Mouse (Mus musculus): ENCODE data around the gene Trafd1. TPM values are rescaled to one million over a fixed set of nuclear protein-coding genes. Genes with fewer than 3 reads are reported as not detected.

Trafd1 gene
- polyA plus RNA-seq (2015; fragmentation: Nextera tagmentation; extraction: Ambion mirVana) = 74.4 and 75.9 TPM in 2 replicates

- peak within 1 kb of the TSS; percentile 82 for H3K27ac ChIP-seq
- peak; percentile 93 for ATAC-seq (ENCODE audit: insufficient number of reproducible peaks, low FRiP score, low TSS enrichment, low read depth)
- H3K4me3 ChIP-seq = peak within 1 kb of the TSS; percentile 68
- H3K9ac ChIP-seq = peak within 1 kb of the TSS; percentile 58
- peak within 1 kb of the TSS; percentile 73 for H3K4me2 ChIP-seq
- H3K9me3 ChIP-seq = no peaks in the 10 kb centered on the region
- no peaks in the 10 kb centered on the region for H3K27me3 ChIP-seq
- H3K36me3 ChIP-seq = peaks cover 19% of the 10 kb centered on the region
- peaks cover 29% of the 10 kb centered on the region for H3K4me1 ChIP-seq
- under 1% methylated on average over 34 of the region's 45 CpGs for WGBS
These were observed at the start of gene Trafd1 for GRCm38 (mm10) chr5:121385461-121386119. Trafd1 (minus strand) TSS chr5:121385632.

DNA sequence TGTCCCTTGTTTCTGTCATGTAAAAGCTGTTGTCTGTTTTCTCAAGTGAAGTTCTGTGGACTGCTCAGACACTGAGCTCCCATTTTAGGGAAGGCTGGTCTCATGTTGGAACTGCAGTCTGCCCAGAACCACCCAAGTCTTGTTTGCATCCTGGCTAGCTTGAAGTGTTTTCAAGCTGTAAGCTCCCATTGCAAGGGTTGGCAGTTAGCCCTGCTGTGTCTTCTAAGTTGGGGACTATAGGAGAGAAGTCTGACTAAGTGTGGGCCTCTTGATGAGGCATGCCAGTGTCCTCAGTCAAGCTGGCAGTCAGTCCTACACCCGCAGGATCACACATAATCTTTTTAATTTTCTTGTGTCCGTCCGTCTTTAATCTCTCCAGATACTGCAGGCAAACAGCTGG, 43.5 kb upstream of the Trafd1 start:
- H3K36me3 ChIP-seq = peaks cover 97% of the 10 kb centered on the region
- WGBS = 93% methylated on average over 3 of the region's 3 CpGs
- no peaks in the 10 kb centered on the region for H3K9me3 ChIP-seq
- no peak overlapping the region for H3K4me2 ChIP-seq
- ATAC-seq (ENCODE audit: insufficient number of reproducible peaks, low FRiP score, low TSS enrichment, low read depth) = no peak
- H3K4me1 ChIP-seq = no peaks in the 10 kb centered on the region
- H3K4me3 ChIP-seq = no peak overlapping the region
- H3K9ac ChIP-seq = no peak overlapping the region
- H3K27ac ChIP-seq = no peak overlapping the region
- H3K27me3 ChIP-seq = no peaks in the 10 kb centered on the region

- H3K9me3 ChIP-seq = no peaks in the 10 kb centered on the region
- H3K4me1 ChIP-seq = no peaks in the 10 kb centered on the region
- H3K27ac ChIP-seq = no peak overlapping the region
- ATAC-seq (ENCODE audit: insufficient number of reproducible peaks, low FRiP score, low TSS enrichment, low read depth) = no peak
- H3K4me3 ChIP-seq = no peak overlapping the region
- H3K9ac ChIP-seq = no peak overlapping the region
- no peak overlapping the region for H3K4me2 ChIP-seq
- 65% methylated on average over 10 of the region's 10 CpGs for WGBS
- peaks cover 96% of the 10 kb centered on the region for H3K36me3 ChIP-seq
- no peaks in the 10 kb centered on the region for H3K27me3 ChIP-seq
These were observed 37.9 kb upstream of the Trafd1 start for GRCm38 (mm10) chr5:121423297-121423696.

GRCm38 (mm10) chr5:121422787-121423186, 37.4 kb upstream of the Trafd1 start:
- no peak for ATAC-seq (ENCODE audit: insufficient number of reproducible peaks, low FRiP score, low TSS enrichment, low read depth)
- no peak overlapping the region for H3K4me3 ChIP-seq
- no peak overlapping the region for H3K4me2 ChIP-seq
- H3K27ac ChIP-seq = no peak overlapping the region
- H3K27me3 ChIP-seq = no peaks in the 10 kb centered on the region
- no peaks in the 10 kb centered on the region for H3K9me3 ChIP-seq
- 91% methylated on average over 6 of the region's 6 CpGs for WGBS
- H3K4me1 ChIP-seq = no peaks in the 10 kb centered on the region
- no peak overlapping the region for H3K9ac ChIP-seq
- H3K36me3 ChIP-seq = peaks cover 96% of the 10 kb centered on the region

DNA sequence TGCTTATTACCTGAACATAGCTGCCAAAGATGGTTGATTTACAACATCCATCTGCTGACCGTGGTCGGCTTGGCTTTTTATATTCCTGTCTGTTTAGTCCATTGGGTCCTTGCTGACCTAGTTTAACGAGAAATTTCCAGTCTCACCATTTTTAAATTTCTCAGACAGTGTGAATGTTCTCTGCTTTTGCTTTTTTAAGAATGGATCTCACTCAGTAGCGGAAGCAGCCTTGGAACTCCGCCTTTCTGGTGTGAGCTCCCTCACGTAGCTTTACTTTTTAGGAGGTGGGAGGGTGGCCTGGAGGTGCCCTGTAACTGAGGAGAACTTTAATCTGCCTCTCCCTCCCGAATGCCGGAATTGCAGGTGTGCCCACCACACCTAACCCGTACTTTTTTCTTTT, 35.3 kb upstream of the Trafd1 start:
- no peak overlapping the region for H3K27ac ChIP-seq
- H3K9ac ChIP-seq = no peak overlapping the region
- no peaks in the 10 kb centered on the region for H3K9me3 ChIP-seq
- no peak overlapping the region for H3K4me2 ChIP-seq
- no peaks in the 10 kb centered on the region for H3K27me3 ChIP-seq
- H3K4me3 ChIP-seq = no peak overlapping the region
- no peak for ATAC-seq (ENCODE audit: insufficient number of reproducible peaks, low FRiP score, low TSS enrichment, low read depth)
- no peaks in the 10 kb centered on the region for H3K4me1 ChIP-seq
- peaks cover 95% of the 10 kb centered on the region for H3K36me3 ChIP-seq
- 87% methylated on average over 9 of the region's 9 CpGs for WGBS

DNA sequence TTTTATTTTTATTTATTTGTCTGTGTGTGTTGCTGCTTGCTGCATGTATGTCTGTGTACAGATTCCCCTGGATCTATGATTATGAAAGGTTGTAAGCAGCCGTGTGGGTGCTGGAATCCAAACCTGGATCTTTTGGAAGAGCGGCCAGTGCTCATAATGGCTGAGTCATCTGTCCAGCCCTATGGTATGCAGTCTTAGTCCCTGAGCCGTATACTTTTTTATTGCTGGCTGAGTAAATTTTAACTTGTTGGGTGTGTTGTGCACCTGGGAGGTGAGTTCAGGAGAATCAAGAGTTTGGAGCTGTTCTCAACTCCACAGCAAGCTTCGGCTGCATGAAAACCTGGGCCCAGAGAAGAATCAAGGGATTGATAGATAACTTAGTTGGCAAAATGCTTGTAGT, 25.5 kb upstream of the Trafd1 start:
- Histone ChIP-seq H3K4me2 (no peak overlapping the region), H3K36me3 (peaks cover 76% of the 10 kb centered on the region), H3K4me1 (no peaks in the 10 kb centered on the region), H3K27me3 (no peaks in the 10 kb centered on the region), H3K9ac (no peak overlapping the region), H3K9me3 (no peaks in the 10 kb centered on the region), H3K27ac (no peak overlapping the region), H3K4me3 (no peak overlapping the region)
- WGBS = 86% methylated on average over 4 of the region's 4 CpGs
- ATAC-seq (ENCODE audit: insufficient number of reproducible peaks, low FRiP score, low TSS enrichment, low read depth) = no peak

DNA sequence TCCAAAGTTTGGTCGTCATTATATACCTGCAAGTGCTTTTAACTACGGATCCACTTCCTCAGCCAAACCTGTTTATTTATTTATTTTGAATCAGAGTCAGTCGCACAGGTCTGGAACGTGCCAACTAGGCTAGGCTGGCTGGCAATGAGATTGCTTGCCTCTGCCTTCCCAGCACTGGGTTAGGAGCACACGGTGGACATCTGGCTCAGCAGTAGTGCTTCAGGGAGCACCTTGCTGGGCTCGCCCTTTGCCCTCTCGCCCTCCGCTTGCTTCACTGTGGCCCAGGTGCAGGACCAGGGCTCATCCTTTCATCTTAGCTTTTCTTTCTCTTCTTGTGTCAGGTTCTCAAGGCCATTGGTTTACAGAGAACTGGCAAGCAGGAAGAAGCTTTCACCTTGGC, 22.4 kb upstream of the Trafd1 start:
- no peak for ATAC-seq (ENCODE audit: insufficient number of reproducible peaks, low FRiP score, low TSS enrichment, low read depth)
- 94% methylated on average over 8 of the region's 8 CpGs for WGBS
- peaks cover 52% of the 10 kb centered on the region for H3K36me3 ChIP-seq

GRCm38 (mm10) chr5:121400849-121401248, 15.4 kb upstream of the Trafd1 start:
- H3K4me2 ChIP-seq = no peak overlapping the region
- H3K4me1 ChIP-seq = peaks cover 18% of the 10 kb centered on the region
- ATAC-seq (ENCODE audit: insufficient number of reproducible peaks, low FRiP score, low TSS enrichment, low read depth) = no peak
- no peak overlapping the region for H3K27ac ChIP-seq
- no peaks in the 10 kb centered on the region for H3K9me3 ChIP-seq
- 86% methylated on average over 5 of the region's 5 CpGs for WGBS
- H3K36me3 ChIP-seq = peaks cover 23% of the 10 kb centered on the region
- no peaks in the 10 kb centered on the region for H3K27me3 ChIP-seq
- no peak overlapping the region for H3K4me3 ChIP-seq
- no peak overlapping the region for H3K9ac ChIP-seq

More for the DNA sequence above, 22.4 kb upstream of the Trafd1 start:
- no peaks in the 10 kb centered on the region for H3K27me3 ChIP-seq
- no peaks in the 10 kb centered on the region for H3K4me1 ChIP-seq
- H3K4me2 ChIP-seq = no peak overlapping the region
- no peak overlapping the region for H3K4me3 ChIP-seq
- H3K9ac ChIP-seq = no peak overlapping the region
- no peak overlapping the region for H3K27ac ChIP-seq
- no peaks in the 10 kb centered on the region for H3K9me3 ChIP-seq

DNA sequence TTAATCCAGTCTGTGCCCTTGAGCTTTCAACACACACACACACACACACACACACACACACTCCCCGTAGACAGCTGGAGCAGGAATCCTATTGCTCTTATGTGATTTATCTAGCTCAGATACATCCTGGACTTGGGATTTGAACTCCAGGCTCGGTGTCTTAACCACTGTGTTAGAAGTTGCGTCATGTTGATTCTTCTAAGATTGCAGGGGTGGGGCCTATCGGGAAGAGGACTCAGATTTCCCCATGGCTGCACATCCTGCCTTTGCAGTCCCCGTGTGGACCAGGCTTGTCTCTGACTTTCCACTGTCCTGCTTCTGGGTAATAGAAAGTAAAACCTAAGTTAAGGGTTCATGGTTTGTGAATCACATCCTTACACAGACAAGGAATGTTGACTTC, 14.6 kb upstream of the Trafd1 start:
- Histone ChIP-seq H3K4me3 (no peak overlapping the region), H3K27me3 (no peaks in the 10 kb centered on the region), H3K27ac (no peak overlapping the region), H3K4me2 (no peak overlapping the region), H3K9me3 (no peaks in the 10 kb centered on the region), H3K36me3 (peaks cover 23% of the 10 kb centered on the region), H3K9ac (no peak overlapping the region), H3K4me1 (peaks cover 18% of the 10 kb centered on the region)
- no peak for ATAC-seq (ENCODE audit: insufficient number of reproducible peaks, low FRiP score, low TSS enrichment, low read depth)
- 62% methylated on average over 5 of the region's 5 CpGs for WGBS

DNA sequence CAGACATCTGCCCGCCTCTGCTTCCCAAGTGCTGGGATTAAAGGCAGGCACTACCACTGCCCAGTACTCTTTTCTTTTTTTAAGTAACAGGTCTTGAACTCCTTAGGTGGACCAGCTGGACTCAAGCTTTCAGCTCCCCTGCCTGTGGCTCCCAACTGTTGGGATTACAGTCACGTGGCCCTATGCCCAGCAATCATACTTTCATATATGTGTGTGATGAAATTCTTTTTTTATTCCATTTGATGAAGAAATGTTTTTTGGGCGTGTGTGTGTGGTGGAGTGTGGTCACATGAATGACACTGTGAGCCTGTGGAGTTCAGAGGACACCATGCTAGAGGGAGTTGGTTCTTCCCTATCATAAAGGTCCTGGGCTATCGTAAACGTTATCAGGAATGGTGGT, 14.1 kb upstream of the Trafd1 start:
- WGBS = 82% methylated on average over 5 of the region's 5 CpGs
- ATAC-seq (ENCODE audit: insufficient number of reproducible peaks, low FRiP score, low TSS enrichment, low read depth) = no peak
- Histone ChIP-seq H3K27me3 (no peaks in the 10 kb centered on the region), H3K4me1 (peaks cover 18% of the 10 kb centered on the region), H3K36me3 (peaks cover 23% of the 10 kb centered on the region), H3K9me3 (no peaks in the 10 kb centered on the region), H3K4me2 (peak overlapping the region; percentile 77), H3K9ac (no peak overlapping the region), H3K27ac (no peak overlapping the region), H3K4me3 (peak overlapping the region; percentile 95; the same call in 1 of the 2 replicates)

DNA sequence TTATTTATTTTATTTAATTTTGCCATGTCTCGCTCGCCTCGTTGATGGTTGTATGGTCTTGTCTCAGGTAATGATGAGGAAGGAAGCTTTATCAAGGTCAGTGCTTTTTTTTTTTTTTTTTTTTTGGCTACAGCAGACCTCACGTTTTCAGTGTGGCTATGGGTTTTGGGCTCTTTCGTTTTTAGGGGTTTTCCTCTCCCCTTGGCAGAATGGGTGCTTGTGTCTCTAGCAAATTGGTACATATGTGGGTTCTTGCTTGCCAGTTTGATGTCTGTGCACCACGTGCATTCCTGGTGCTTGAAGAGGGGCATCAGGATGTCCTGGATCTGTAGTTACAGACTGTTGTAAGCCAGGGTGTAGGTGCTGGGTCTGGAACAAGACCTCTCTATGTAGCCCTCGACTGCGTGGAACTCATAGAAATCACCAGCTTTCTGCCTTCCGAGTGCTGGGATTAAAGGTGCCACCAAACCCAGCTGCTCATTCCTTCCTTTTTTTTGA, 13.6 kb upstream of the Trafd1 start:
- Histone ChIP-seq H3K9ac (peak overlapping the region; percentile 78), H3K27ac (no peak overlapping the region), H3K4me1 (peaks cover 18% of the 10 kb centered on the region), H3K9me3 (no peaks in the 10 kb centered on the region), H3K36me3 (peaks cover 22% of the 10 kb centered on the region), H3K4me3 (peak overlapping the region; percentile 95), H3K27me3 (no peaks in the 10 kb centered on the region), H3K4me2 (peak overlapping the region; percentile 77)
- 48% methylated on average over 9 of the region's 9 CpGs for WGBS
- no peak for ATAC-seq (ENCODE audit: insufficient number of reproducible peaks, low FRiP score, low TSS enrichment, low read depth)

GRCm38 (mm10) chr5:121398146-121398964, 12.9 kb upstream of the Trafd1 start:
- Histone ChIP-seq H3K4me3 (peak overlapping the region; percentile 95), H3K27me3 (no peaks in the 10 kb centered on the region), H3K36me3 (peaks cover 19% of the 10 kb centered on the region), H3K27ac (peak overlapping the region; percentile 93), H3K4me2 (peak overlapping the region; percentile 77), H3K4me1 (peaks cover 18% of the 10 kb centered on the region), H3K9me3 (no peaks in the 10 kb centered on the region), H3K9ac (peak overlapping the region; percentile 78)
- 1% methylated on average over 67 of the region's 67 CpGs for WGBS
- peak; percentile 53; the same call in 1 of the 2 replicates for ATAC-seq (ENCODE audit: insufficient number of reproducible peaks, low FRiP score, low TSS enrichment, low read depth)
